Mouse (Mus musculus): Measurements from ENCODE around the gene Atp6v0e. TPM values are rescaled to one million over a fixed set of nuclear protein-coding genes. Genes with fewer than 3 reads are reported as not detected.

Atp6v0e gene
- polyA plus RNA-seq, 1 experiment from 2014 or later = 123 TPM

- DNase-seq (ENCODE audit: low spot score) = no peak
- no peak for ATAC-seq (ENCODE audit: low FRiP score)
- no peak overlapping the region for H3K27ac ChIP-seq (ENCODE audit: low read depth, low read length)
- H3K36me3 ChIP-seq (ENCODE audit: control insufficient read depth, insufficient read depth, low read length) = no peaks in the 10 kb centered on the region
- no peak overlapping the region for H3K9ac ChIP-seq (ENCODE audit: low read depth, low read length)
- H3K4me2 ChIP-seq (replicated peaks; ENCODE audit: low read depth, low read length) = no peak overlapping the region
- H3K27me3 ChIP-seq (ENCODE audit: control insufficient read depth, insufficient read depth, low read length) = no peaks in the 10 kb centered on the region
- no peaks in the 10 kb centered on the region for H3K4me1 ChIP-seq (replicated peaks; ENCODE audit: control insufficient read depth, insufficient read depth, low read length)
- H3K9me3 ChIP-seq (ENCODE audit: control insufficient read depth, low read length) = no peaks in the 10 kb centered on the region
- H3K4me3 ChIP-seq (ENCODE audit: low read depth, low read length) = no peak overlapping the region
Observed at GRCm38 (mm10) chr17:26708499-26708898, 45.5 kb downstream of the Atp6v0e start.

- DNase-seq (ENCODE audit: low spot score) = no peak
- H3K9ac ChIP-seq (ENCODE audit: low read depth, low read length) = no peak overlapping the region
Observed at GRCm38 (mm10) chr17:26708993-26709590, 46.1 kb downstream of the Atp6v0e start.

GRCm38 (mm10) chr17:26710049-26710448, 47.0 kb downstream of the Atp6v0e start:
- Histone ChIP-seq H3K9me3 (ENCODE audit: control insufficient read depth, low read length) (no peaks in the 10 kb centered on the region), H3K4me3 (ENCODE audit: low read depth, low read length) (no peak overlapping the region), H3K36me3 (ENCODE audit: control insufficient read depth, insufficient read depth, low read length) (no peaks in the 10 kb centered on the region), H3K27ac (ENCODE audit: low read depth, low read length) (no peak overlapping the region), H3K4me1 (replicated peaks; ENCODE audit: control insufficient read depth, insufficient read depth, low read length) (no peaks in the 10 kb centered on the region), H3K27me3 (ENCODE audit: control insufficient read depth, insufficient read depth, low read length) (no peaks in the 10 kb centered on the region), H3K9ac (ENCODE audit: low read depth, low read length) (no peak overlapping the region), H3K4me2 (replicated peaks; ENCODE audit: low read depth, low read length) (no peak overlapping the region)
- no peak for DNase-seq (ENCODE audit: low spot score)
- WGBS = 63% methylated on average over 6 of the region's 6 CpGs
- ATAC-seq (ENCODE audit: low FRiP score) = no peak

More at GRCm38 (mm10) chr17:26708993-26709590, 46.1 kb downstream of the Atp6v0e start:
- no peaks in the 10 kb centered on the region for H3K4me1 ChIP-seq (replicated peaks; ENCODE audit: control insufficient read depth, insufficient read depth, low read length)
- no peak overlapping the region for H3K27ac ChIP-seq (ENCODE audit: low read depth, low read length)
- no peak overlapping the region for H3K4me3 ChIP-seq (ENCODE audit: low read depth, low read length)
- no peaks in the 10 kb centered on the region for H3K27me3 ChIP-seq (ENCODE audit: control insufficient read depth, insufficient read depth, low read length)
- no peak for ATAC-seq (ENCODE audit: low FRiP score)
- no peaks in the 10 kb centered on the region for H3K36me3 ChIP-seq (ENCODE audit: control insufficient read depth, insufficient read depth, low read length)
- H3K4me2 ChIP-seq (replicated peaks; ENCODE audit: low read depth, low read length) = no peak overlapping the region
- 61% methylated on average over 9 of the region's 9 CpGs for WGBS
- no peaks in the 10 kb centered on the region for H3K9me3 ChIP-seq (ENCODE audit: control insufficient read depth, low read length)

GRCm38 (mm10) chr17:26715271-26715758, 52.3 kb downstream of the Atp6v0e start, which contains the start of gene Crebrf:
TSS of gene Crebrf (plus strand) at chr17:26715650.
- under 1% methylated on average over 40 of the region's 41 CpGs for WGBS

GRCm38 (mm10) chr17:26715916-26716717, 53.1 kb downstream of the Atp6v0e start:
- under 1% methylated on average over 53 of the region's 75 CpGs for WGBS
- Histone ChIP-seq H3K4me3 (ENCODE audit: low read depth, low read length) (peak overlapping the region; percentile 99), H3K4me2 (replicated peaks; ENCODE audit: low read depth, low read length) (peak overlapping the region; percentile 66), H3K9me3 (ENCODE audit: control insufficient read depth, low read length) (no peaks in the 10 kb centered on the region), H3K4me1 (replicated peaks; ENCODE audit: control insufficient read depth, insufficient read depth, low read length) (no peaks in the 10 kb centered on the region), H3K9ac (ENCODE audit: low read depth, low read length) (peak overlapping the region; percentile 73), H3K27me3 (ENCODE audit: control insufficient read depth, insufficient read depth, low read length) (no peaks in the 10 kb centered on the region), H3K27ac (ENCODE audit: low read depth, low read length) (peak overlapping the region; percentile 83), H3K36me3 (ENCODE audit: control insufficient read depth, insufficient read depth, low read length) (no peaks in the 10 kb centered on the region)
- peak; percentile 96 for DNase-seq (ENCODE audit: low spot score)
- peak; percentile 98 for ATAC-seq (ENCODE audit: low FRiP score)

More at GRCm38 (mm10) chr17:26715271-26715758, 52.3 kb downstream of the Atp6v0e start, which contains the start of gene Crebrf:
- peak within 1 kb of the TSS; percentile 73 for H3K9ac ChIP-seq (ENCODE audit: low read depth, low read length)
- no peaks in the 10 kb centered on the region for H3K4me1 ChIP-seq (replicated peaks; ENCODE audit: control insufficient read depth, insufficient read depth, low read length)
- no peaks in the 10 kb centered on the region for H3K27me3 ChIP-seq (ENCODE audit: control insufficient read depth, insufficient read depth, low read length)
- no peaks in the 10 kb centered on the region for H3K36me3 ChIP-seq (ENCODE audit: control insufficient read depth, insufficient read depth, low read length)
- peak within 1 kb of the TSS; percentile 66 for H3K4me2 ChIP-seq (replicated peaks; ENCODE audit: low read depth, low read length)
- ATAC-seq (ENCODE audit: low FRiP score) = peak; percentile 78
- H3K4me3 ChIP-seq (ENCODE audit: low read depth, low read length) = peak within 1 kb of the TSS; percentile 99
- DNase-seq (ENCODE audit: low spot score) = peak; percentile 98
- peak within 1 kb of the TSS; percentile 83 for H3K27ac ChIP-seq (ENCODE audit: low read depth, low read length)
- H3K9me3 ChIP-seq (ENCODE audit: control insufficient read depth, low read length) = no peaks in the 10 kb centered on the region

- no peak for ATAC-seq (ENCODE audit: low FRiP score)
Observed at GRCm38 (mm10) chr17:26717868-26718267, 54.8 kb downstream of the Atp6v0e start.

GRCm38 (mm10) chr17:26719405-26719804, 56.4 kb downstream of the Atp6v0e start:
- Histone ChIP-seq H3K27me3 (ENCODE audit: control insufficient read depth, insufficient read depth, low read length) (no peaks in the 10 kb centered on the region), H3K4me1 (replicated peaks; ENCODE audit: control insufficient read depth, insufficient read depth, low read length) (no peaks in the 10 kb centered on the region), H3K4me3 (ENCODE audit: low read depth, low read length) (no peak overlapping the region), H3K36me3 (ENCODE audit: control insufficient read depth, insufficient read depth, low read length) (no peaks in the 10 kb centered on the region), H3K9me3 (ENCODE audit: control insufficient read depth, low read length) (no peaks in the 10 kb centered on the region), H3K27ac (ENCODE audit: low read depth, low read length) (no peak overlapping the region), H3K9ac (ENCODE audit: low read depth, low read length) (no peak overlapping the region), H3K4me2 (replicated peaks; ENCODE audit: low read depth, low read length) (no peak overlapping the region)
- ATAC-seq (ENCODE audit: low FRiP score) (no peak), DNase-seq (ENCODE audit: low spot score) (no peak)

More at GRCm38 (mm10) chr17:26717868-26718267, 54.8 kb downstream of the Atp6v0e start:
- Histone ChIP-seq H3K9ac (ENCODE audit: low read depth, low read length) (no peak overlapping the region), H3K9me3 (ENCODE audit: control insufficient read depth, low read length) (no peaks in the 10 kb centered on the region), H3K27ac (ENCODE audit: low read depth, low read length) (no peak overlapping the region), H3K4me3 (ENCODE audit: low read depth, low read length) (no peak overlapping the region), H3K27me3 (ENCODE audit: control insufficient read depth, insufficient read depth, low read length) (no peaks in the 10 kb centered on the region), H3K4me2 (replicated peaks; ENCODE audit: low read depth, low read length) (no peak overlapping the region), H3K4me1 (replicated peaks; ENCODE audit: control insufficient read depth, insufficient read depth, low read length) (no peaks in the 10 kb centered on the region), H3K36me3 (ENCODE audit: control insufficient read depth, insufficient read depth, low read length) (no peaks in the 10 kb centered on the region)
- 59% methylated on average over 2 of the region's 2 CpGs for WGBS
- no peak for DNase-seq (ENCODE audit: low spot score)

- H3K9ac ChIP-seq (ENCODE audit: low read depth, low read length) = no peak overlapping the region
- H3K4me3 ChIP-seq (ENCODE audit: low read depth, low read length) = no peak overlapping the region
- H3K4me1 ChIP-seq (replicated peaks; ENCODE audit: control insufficient read depth, insufficient read depth, low read length) = no peaks in the 10 kb centered on the region
- ATAC-seq (ENCODE audit: low FRiP score) (no peak), DNase-seq (ENCODE audit: low spot score) (no peak)
- H3K27ac ChIP-seq (ENCODE audit: low read depth, low read length) = no peak overlapping the region
- H3K27me3 ChIP-seq (ENCODE audit: control insufficient read depth, insufficient read depth, low read length) = no peaks in the 10 kb centered on the region
- WGBS = 72% methylated on average over 2 of the region's 2 CpGs
- H3K4me2 ChIP-seq (replicated peaks; ENCODE audit: low read depth, low read length) = no peak overlapping the region
- H3K9me3 ChIP-seq (ENCODE audit: control insufficient read depth, low read length) = no peaks in the 10 kb centered on the region
- no peaks in the 10 kb centered on the region for H3K36me3 ChIP-seq (ENCODE audit: control insufficient read depth, insufficient read depth, low read length)
Observed at GRCm38 (mm10) chr17:26721802-26722201, 58.8 kb downstream of the Atp6v0e start.

Data from hindbrain, embryonic 11.5 days (tissue).